Mouse (Mus musculus): ENCODE measurements at regions not wholly inside any gene's neighbourhood (a gene's known extent, or its start where the extent isn't known, plus 50 kb on each side); places are given as distances from the start of the nearest gene placed in this dataset.

DNA sequence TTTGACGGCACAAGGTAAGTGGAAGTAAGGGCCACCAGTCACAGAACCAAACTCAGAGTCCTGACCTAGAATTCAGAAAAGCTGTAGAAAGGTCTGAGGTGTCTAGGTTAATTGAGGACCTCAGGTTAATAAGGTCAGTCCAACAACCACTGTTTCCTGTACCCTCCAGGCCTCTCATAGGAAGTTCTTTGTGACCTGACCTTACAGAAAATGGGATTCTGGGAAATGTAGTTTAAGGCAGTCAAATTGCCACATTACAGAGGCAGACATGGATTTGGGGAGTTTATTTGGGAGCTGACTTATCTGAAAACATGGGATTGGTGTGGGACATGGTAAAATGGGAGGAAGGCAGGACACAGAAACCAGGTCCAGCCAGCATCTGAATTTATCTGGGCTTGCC is 90.9 kb upstream of the 4930535I16Rik start:
- no peak for TF ChIP-seq CTCF (IDR thresholded peaks at IDR 0.05; ENCODE audit: insufficient read depth, low read depth, low read length)
- TF ChIP-seq POLR2A (IDR thresholded peaks at IDR 0.05; ENCODE audit: insufficient read depth, low read depth, low read length) = no peak

All from olfactory bulb, adult 2 months (tissue).